27 mouse cellular contexts compared by ENCODE assay signal in the genomic region with DNA sequence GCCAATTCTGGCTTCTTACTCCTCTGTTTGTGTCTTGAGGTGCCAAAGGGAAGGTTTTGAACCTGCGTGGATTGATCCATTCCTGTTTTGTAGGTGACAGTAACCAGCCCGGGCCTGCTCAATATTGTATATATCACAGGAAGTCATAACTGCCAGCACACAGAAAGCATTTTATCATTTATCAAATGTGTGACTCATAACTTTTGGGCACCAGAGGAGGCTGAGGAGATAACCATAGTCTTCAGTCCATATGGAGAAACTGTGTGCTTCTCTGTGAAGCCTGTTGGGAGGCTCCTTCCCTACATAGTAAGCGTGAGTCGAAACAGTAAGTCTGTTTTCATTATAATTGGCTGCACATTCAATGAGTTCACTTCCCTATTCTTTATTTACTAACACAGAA.
"Had no signal": no experiment of that assay in that cellular context is flagged by ENCODE, and none has a peak within 500 bp of the region (broad histone marks: within the 10 kb centered on the region; RNA-seq: fewer than 3 reads in every experiment).

No protein-coding gene starts in this region.

- H3K4me3 ChIP-seq: gastrocnemius, adult 2 months; heart, adult 2 months; heart, embryonic 13.5 days; heart, embryonic 15.5 days; hindbrain, embryonic 10.5 days; hindbrain, embryonic 12.5 days; intestine, embryonic 15.5 days; layer of hippocampus, adult 2 months; left cerebral cortex, adult 2 months; limb, embryonic 13.5 days; limb, embryonic 15.5 days; liver, embryonic 12.5 days had no signal

- ATAC-seq: hindbrain, embryonic 16.5 days; inflammation-experienced regulatory T-cells, adult 6 months; intestine, postnatal 0 days; liver, embryonic 12.5 days had no signal

- H3K9me3 ChIP-seq: heart, embryonic 13.5 days; heart, embryonic 15.5 days; hindbrain, embryonic 10.5 days; hindbrain, embryonic 12.5 days; intestine, embryonic 15.5 days; limb, embryonic 13.5 days; limb, embryonic 15.5 days; liver, embryonic 12.5 days had no signal

- H3K4me2 ChIP-seq: heart, embryonic 11.5 days; heart, embryonic 13.5 days; heart, embryonic 15.5 days; hindbrain, embryonic 12.5 days; hindbrain, embryonic 14.5 days; intestine, embryonic 15.5 days; limb, embryonic 13.5 days; limb, embryonic 15.5 days; liver, embryonic 12.5 days had no signal

- H3K9ac ChIP-seq: heart, embryonic 13.5 days; heart, embryonic 15.5 days; hindbrain, embryonic 12.5 days; hindbrain, embryonic 14.5 days; intestine, embryonic 15.5 days; limb, embryonic 13.5 days; limb, embryonic 15.5 days; liver, embryonic 12.5 days had no signal

- H3K27me3 ChIP-seq: heart, embryonic 13.5 days; heart, embryonic 15.5 days; hindbrain, embryonic 12.5 days; intestine, embryonic 15.5 days; limb, embryonic 13.5 days; limb, embryonic 15.5 days; liver, embryonic 12.5 days had no signal

- H3K27ac ChIP-seq: gastrocnemius, adult 2 months; heart, adult 2 months; heart, embryonic 13.5 days; heart, embryonic 15.5 days; hindbrain, embryonic 10.5 days; hindbrain, embryonic 12.5 days; hindbrain, embryonic 14.5 days; intestine, embryonic 15.5 days; layer of hippocampus, adult 2 months; left cerebral cortex, adult 2 months; limb, embryonic 13.5 days; limb, embryonic 15.5 days; liver, embryonic 12.5 days had no signal

- DNase-seq: gastrocnemius, adult 2 months; gastrocnemius, postnatal 10 days; gastrocnemius, postnatal 25 days; heart, adult 2 months; heart, postnatal 14 days; heart, postnatal 4 days; kidney, adult 18-20 months; kidney, adult 8-10 months; kidney, postnatal 10 days; kidney, postnatal 25 days; kidney, postnatal 4 days; left cerebral cortex, postnatal 4 days had no signal

- H3K4me1 ChIP-seq: heart, embryonic 13.5 days; heart, embryonic 15.5 days; hindbrain, embryonic 10.5 days; hindbrain, embryonic 12.5 days; intestine, embryonic 15.5 days; limb, embryonic 13.5 days; limb, embryonic 15.5 days; liver, embryonic 12.5 days had no signal
